Comparison of ENCODE assay signal across 9 mouse cellular contexts in genomic region chr9:107451891-107452521, GRCm38 (mm10). TPM values are rescaled to one million over a fixed set of nuclear protein-coding genes. Genes with fewer than 3 reads are reported as not detected.
DNase-seq lines count a peak whose midpoint lies in the region; ATAC-seq lines count a peak whose summit lies in the region.
"Had no signal": no experiment of that assay in that cellular context is flagged by ENCODE, and none has a peak within 500 bp of the region (broad histone marks: within the 10 kb centered on the region; RNA-seq: fewer than 3 reads in every experiment).

No protein-coding gene starts in this region.

- H3K36me3 ChIP-seq in kidney, embryonic 15.5 days, result no peaks in the 10 kb centered on the region
- H3K36me3 ChIP-seq in forebrain, embryonic 14.5 days (ENCODE audit: control insufficient read depth, insufficient read depth, low read length), result no peaks in the 10 kb centered on the region
- no peaks in the 10 kb centered on the region for H3K36me3 ChIP-seq in neural tube, embryonic 15.5 days

- no peak overlapping the region for H3K4me2 ChIP-seq in kidney, embryonic 15.5 days
- no peak overlapping the region for H3K4me2 ChIP-seq in forebrain, embryonic 14.5 days (ENCODE audit: low read length)
- no peak overlapping the region for H3K4me2 ChIP-seq in neural tube, embryonic 15.5 days

- H3K9me3 ChIP-seq in kidney, embryonic 15.5 days (replicated peaks), result no peaks in the 10 kb centered on the region
- H3K9me3 ChIP-seq in forebrain, embryonic 14.5 days (replicated peaks; ENCODE audit: control insufficient read depth, low read length), result no peaks in the 10 kb centered on the region
- H3K9me3 ChIP-seq in neural tube, embryonic 15.5 days (replicated peaks), result no peaks in the 10 kb centered on the region

- H3K9ac ChIP-seq in kidney, embryonic 15.5 days, result no peak overlapping the region
- no peak overlapping the region for H3K9ac ChIP-seq in forebrain, embryonic 14.5 days (ENCODE audit: low read length)
- no peak overlapping the region for H3K9ac ChIP-seq in neural tube, embryonic 15.5 days (replicated peaks)

- 36% methylated on average over 11 of the region's 11 CpGs for WGBS in kidney, embryonic 15.5 days
- 67% methylated on average over 11 of the region's 11 CpGs for WGBS in forebrain, embryonic 14.5 days
- 28% methylated on average over 11 of the region's 11 CpGs for WGBS in neural tube, embryonic 15.5 days

- DNase-seq in kidney, postnatal 10 days, result no peak
- DNase-seq in forebrain, embryonic 14.5 days (ENCODE audit: low spot score), result no peak
- no peak for DNase-seq in layer of hippocampus, adult 11-12 months (ENCODE audit: low spot score)
- no peak for DNase-seq in right cerebral cortex, postnatal 14 days
- DNase-seq: gastrocnemius, postnatal 25 days had no signal

- ATAC-seq in kidney, embryonic 15.5 days (replicated peaks; ENCODE audit: low FRiP score), result peak; percentile 31; the same call in 1 of the 2 replicates
- no peak for ATAC-seq in forebrain, embryonic 14.5 days
- ATAC-seq in megakaryocyte-erythroid progenitor cell, adult 5-6 weeks (replicated peaks; ENCODE audit: low FRiP score, low TSS enrichment, poor library complexity, severe bottlenecking), result 0 out of 2 replicates have a peak, but pooled peaks have one; percentile 25
- peak; percentile 19; the same call in 1 of the 2 replicates for ATAC-seq in neural tube, embryonic 15.5 days (ENCODE audit: low FRiP score)

- peaks cover 14% of the 10 kb centered on the region for H3K27me3 ChIP-seq in kidney, embryonic 15.5 days
- H3K27me3 ChIP-seq in forebrain, embryonic 14.5 days (replicated peaks; ENCODE audit: control insufficient read depth, insufficient read depth, low read length), result peaks cover 7% of the 10 kb centered on the region; the same call in 1 of the 2 replicates
- no peaks in the 10 kb centered on the region for H3K27me3 ChIP-seq in neural tube, embryonic 15.5 days (replicated peaks)

- no peak overlapping the region for H3K4me3 ChIP-seq in kidney, embryonic 15.5 days (replicated peaks)
- no peak overlapping the region for H3K4me3 ChIP-seq in forebrain, embryonic 14.5 days (ENCODE audit: low read depth, low read length)
- no peak overlapping the region for H3K4me3 ChIP-seq in neural tube, embryonic 15.5 days (replicated peaks)

- H3K4me1 ChIP-seq in kidney, embryonic 15.5 days, result peaks cover 44% of the 10 kb centered on the region
- peaks cover 5% of the 10 kb centered on the region; the same call in 1 of the 2 replicates for H3K4me1 ChIP-seq in forebrain, embryonic 14.5 days (ENCODE audit: control insufficient read depth, insufficient read depth, low read length)
- peaks cover 38% of the 10 kb centered on the region for H3K4me1 ChIP-seq in neural tube, embryonic 15.5 days

- H3K27ac ChIP-seq in kidney, embryonic 15.5 days, result 0 out of 2 replicates have a peak overlapping the region, but pooled peaks have one; percentile 45
- H3K27ac ChIP-seq in forebrain, embryonic 14.5 days (ENCODE audit: low read depth, low read length), result 0 out of 2 replicates have a peak overlapping the region, but pooled peaks have one; percentile 2
- peak overlapping the region; percentile 68 for H3K27ac ChIP-seq in neural tube, embryonic 15.5 days (replicated peaks)

RNA-seq across cellular contexts. Expression of gene Cacna2d2, which starts 52.6 kb away (rescaled TPM):
- 0.84 and 0.93 TPM in 2 replicates for polyA plus RNA-seq in kidney, embryonic 15.5 days (2015; fragmentation: Nextera tagmentation; extraction: Ambion mirVana)
- polyA plus RNA-seq in forebrain, embryonic 14.5 days (2014; fragmentation: Nextera tagmentation; extraction: Ambion mirVana), result 4.2 and 4.3 TPM in 2 replicates
- 0.10 TPM in 1 of 2 replicates, not detected in the other for total RNA-seq in megakaryocyte-erythroid progenitor cell, adult 5-6 weeks (2014; fragmentation: Nextera tagmentation)
- total RNA-seq in megakaryocyte-erythroid progenitor cell, adult 5-6 weeks (2017), result not detected in 2 replicates
- polyA plus RNA-seq in neural tube, embryonic 15.5 days (2015; fragmentation: Nextera tagmentation; extraction: Ambion mirVana), result 7.6 and 9.8 TPM in 2 replicates
- polyA plus RNA-seq: liver, embryonic 16.5 days had no signal

Comparison
In these comparisons a context has a peak if more than half of its experiments do, and no peak if none do; other contexts are left out.
1. H3K27ac ChIP-seq: peak in every context shown above with its lines; median percentile 68 in neural tube, embryonic 15.5 days; 45 in kidney, embryonic 15.5 days; 2 in forebrain, embryonic 14.5 days.